Mouse (Mus musculus) liver, embryonic 15.5 days (tissue): ENCODE results near the gene Hoxa7. TPM values are rescaled to one million over a fixed set of nuclear protein-coding genes. Genes with fewer than 3 reads are reported as not detected.
A peak's percentile ranks its signal among the peaks of the same experiment; 100 is the strongest.

Experiments used
- ATAC-seq: fragments of 200-750 bp; cut with Nextera tagmentation; 2 replicates; pipeline ENCODE4 v1.8.0; 2017; ENCODE audit warnings: moderate number of reproducible peaks, mild to moderate bottlenecking, moderate library complexity; ENCODE audit not compliant: insufficient read depth
- H3K27ac ChIP-seq: fragments of 300-500 bp; sonication (generic); replicated peaks from 2 replicates; pipeline ENCODE4 v1.5.1; 2015; ENCODE audit warnings: mild to moderate bottlenecking, inconsistent platforms
- H3K27me3 ChIP-seq: fragments of 300-500 bp; sonication (generic); 2 replicates; pipeline ENCODE4 v1.6.1; 2015; ENCODE audit warnings: mild to moderate bottlenecking, inconsistent platforms
- H3K36me3 ChIP-seq: fragments of 300-500 bp; sonication (generic); replicated peaks from 2 replicates; pipeline ENCODE4 v1.6.1; 2015; ENCODE audit warnings: moderate library complexity, mild to moderate bottlenecking, inconsistent platforms
- H3K4me1 ChIP-seq: fragments of 300-500 bp; sonication (generic); replicated peaks from 2 replicates; pipeline ENCODE4 v1.6.1; 2015; ENCODE audit warnings: inconsistent platforms
- H3K4me2 ChIP-seq: fragments of 300-500 bp; sonication (generic); 2 replicates; pipeline ENCODE4 v1.6.1; 2015; ENCODE audit warnings: moderate library complexity, mild to moderate bottlenecking, inconsistent platforms
- H3K4me3 ChIP-seq: fragments of 300-500 bp; sonication (generic); replicated peaks from 2 replicates; pipeline ENCODE4 v1.5.1; 2015; ENCODE audit warnings: mild to moderate bottlenecking, inconsistent platforms
- H3K9ac ChIP-seq: fragments of 300-500 bp; sonication (generic); 2 replicates; pipeline ENCODE4 v1.6.1; 2015; ENCODE audit warnings: moderate library complexity, mild to moderate bottlenecking, inconsistent platforms
- H3K9me3 ChIP-seq: fragments of 300-500 bp; sonication (generic); replicated peaks from 2 replicates; pipeline ENCODE4 v1.6.1; 2016; ENCODE audit warnings: inconsistent platforms
- WGBS: fragments of 180-500 bp; shearing (Covaris S2); methylation state at CpG from one replicate; pipeline ENCODE4 v1.1.7; 2015; ENCODE audit warnings: mixed read lengths; ENCODE audit not compliant: insufficient replicate concordance; 5-methylcytosine and 5-hydroxymethylcytosine counted together
- polyA plus RNA-seq: library from polyadenylated mRNA; unstranded; fragments of >200 nt; fragmentation: Nextera tagmentation; extraction: Ambion mirVana; gene quantifications from 2 replicates; pipeline ENCODE4 v1.2.1, GENCODE M21; 2015

The Hoxa7 gene
- polyA plus RNA-seq, result 0.23 and 0.37 TPM in 2 replicates

DNA sequence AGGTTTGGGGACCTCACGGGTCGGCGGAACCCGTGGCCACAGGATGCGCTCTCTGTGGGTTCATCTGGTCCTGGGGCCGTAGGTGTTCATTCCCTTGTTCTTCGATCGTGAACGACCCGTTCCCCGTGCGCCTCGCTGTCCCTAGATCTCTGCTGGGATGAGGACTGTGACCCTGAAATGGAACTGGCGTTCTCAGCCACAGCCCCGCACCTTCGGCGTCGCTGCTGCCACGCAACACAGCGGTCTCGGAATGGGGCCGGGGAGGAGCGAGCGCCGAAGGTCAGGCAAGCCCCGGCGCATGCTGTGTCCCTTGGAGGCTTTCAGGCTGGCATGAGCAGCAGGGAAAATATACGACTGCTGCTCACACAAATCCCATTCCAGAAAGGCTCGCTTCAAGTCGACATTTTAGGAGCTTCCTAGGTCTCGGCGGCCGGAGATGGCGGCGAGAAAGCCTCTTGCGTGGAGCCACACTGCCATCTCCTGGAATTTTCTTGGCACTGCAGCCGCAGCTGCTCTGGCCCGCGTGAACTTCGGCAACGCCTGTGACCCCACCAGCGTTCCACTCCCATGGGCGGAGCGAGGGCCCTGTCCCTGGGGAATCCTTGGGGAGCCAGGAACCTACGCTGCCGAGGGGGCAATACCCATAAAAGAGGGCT is at the start of gene Hoxa7:
Gene Hoxa7, minus strand, starts transcription at position 518 of the 656 bp plus-strand sequence.
- no peak for ATAC-seq
- H3K9me3 ChIP-seq, result no peaks in the 10 kb centered on the region
- peak within 1 kb of the TSS; percentile 69 for H3K4me2 ChIP-seq
- H3K4me3 ChIP-seq, result peak within 1 kb of the TSS; percentile 51
- no peaks in the 10 kb centered on the region for H3K36me3 ChIP-seq
- H3K4me1 ChIP-seq, result peaks cover 19% of the 10 kb centered on the region; the same call in 1 of the 2 replicates
- under 1% methylated on average over 46 of the region's 46 CpGs for WGBS
- H3K9ac ChIP-seq, result no peak within 1 kb of the TSS
- no peak within 1 kb of the TSS for H3K27ac ChIP-seq
- H3K27me3 ChIP-seq, result peaks cover 100% of the 10 kb centered on the region

DNA sequence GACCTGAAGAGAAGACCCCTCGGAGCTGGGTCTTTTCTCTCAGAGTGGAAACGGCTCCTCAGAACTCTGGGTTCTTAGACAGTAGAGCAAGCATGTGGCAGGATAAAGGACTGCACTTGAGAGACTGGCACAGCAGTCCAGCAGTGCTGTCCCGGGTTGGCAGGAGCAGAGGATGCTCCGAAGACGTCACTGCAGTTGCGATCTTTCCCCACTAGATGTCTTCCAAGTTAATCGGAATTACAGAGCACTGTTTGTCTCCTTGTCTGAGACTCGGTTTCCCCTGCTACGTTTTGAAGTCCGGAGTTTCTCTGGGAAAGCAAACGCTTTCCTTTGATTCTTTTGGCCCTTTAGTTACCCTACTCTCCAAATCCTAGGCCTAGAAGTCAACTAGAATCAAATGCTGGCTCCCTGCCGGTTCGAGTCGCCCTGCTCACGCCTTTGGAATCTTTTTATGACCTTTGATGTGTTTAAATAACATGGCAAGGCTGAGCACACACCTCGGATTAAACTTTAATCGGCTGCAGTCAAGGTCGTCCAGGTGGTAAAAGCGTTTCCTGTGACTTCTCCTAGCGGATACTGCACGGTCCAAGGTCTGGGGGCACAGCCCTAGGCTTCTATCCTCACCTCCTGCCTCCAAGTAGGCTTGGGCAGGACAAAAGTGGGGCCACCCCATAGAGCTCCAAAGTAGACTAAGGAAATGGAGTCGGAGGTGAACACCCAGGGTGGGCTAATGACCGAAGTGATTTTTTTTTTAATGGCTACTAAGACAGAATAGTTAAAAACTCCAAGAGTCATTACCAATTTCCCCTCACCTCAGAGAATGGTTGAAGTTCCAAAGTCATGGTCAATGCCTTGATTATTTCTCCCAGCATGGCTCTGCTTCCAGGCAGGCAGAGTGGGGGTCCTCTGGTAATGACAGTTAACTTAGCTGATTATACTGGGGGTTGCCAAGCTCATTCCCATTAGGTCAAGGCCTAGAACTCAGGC is 49.1 kb upstream of the Hoxa7 start:
- H3K36me3 ChIP-seq, result no peaks in the 10 kb centered on the region
- H3K9ac ChIP-seq, result no peak overlapping the region
- no peaks in the 10 kb centered on the region for H3K4me1 ChIP-seq
- no peak for ATAC-seq
- H3K27ac ChIP-seq, result no peak overlapping the region
- WGBS, result 8% methylated on average over 23 of the region's 23 CpGs
- no peaks in the 10 kb centered on the region for H3K9me3 ChIP-seq
- no peak overlapping the region for H3K4me2 ChIP-seq
- no peak overlapping the region for H3K4me3 ChIP-seq
- peaks cover 97% of the 10 kb centered on the region for H3K27me3 ChIP-seq

DNA sequence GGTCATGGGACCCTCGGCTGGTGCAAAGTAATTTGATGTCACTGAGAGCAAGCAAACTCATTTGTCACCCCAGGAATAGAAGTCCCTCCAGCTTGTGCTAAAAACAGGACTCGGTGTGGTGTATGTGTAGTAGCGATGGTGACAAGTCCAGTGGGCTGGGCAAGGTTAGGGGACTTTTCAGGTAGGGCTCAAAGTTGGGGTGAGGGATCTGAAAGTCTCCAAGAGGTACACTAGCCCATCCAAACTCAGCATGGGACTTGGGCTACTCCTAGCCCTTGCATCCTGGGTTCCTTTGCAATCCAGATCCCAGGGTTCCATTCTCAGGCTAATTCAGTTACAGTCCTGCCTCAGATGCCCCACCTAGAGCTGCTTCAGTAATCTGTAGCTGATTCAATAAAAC is 47.1 kb upstream of the Hoxa7 start:
- H3K4me1 ChIP-seq, result no peaks in the 10 kb centered on the region
- no peaks in the 10 kb centered on the region for H3K36me3 ChIP-seq
- WGBS, result 10% methylated on average over 3 of the region's 3 CpGs
- no peak overlapping the region for H3K27ac ChIP-seq
- H3K4me3 ChIP-seq, result no peak overlapping the region
- H3K9ac ChIP-seq, result no peak overlapping the region
- H3K27me3 ChIP-seq, result peaks cover 97% of the 10 kb centered on the region
- no peaks in the 10 kb centered on the region for H3K9me3 ChIP-seq
- ATAC-seq, result no peak
- no peak overlapping the region for H3K4me2 ChIP-seq

DNA sequence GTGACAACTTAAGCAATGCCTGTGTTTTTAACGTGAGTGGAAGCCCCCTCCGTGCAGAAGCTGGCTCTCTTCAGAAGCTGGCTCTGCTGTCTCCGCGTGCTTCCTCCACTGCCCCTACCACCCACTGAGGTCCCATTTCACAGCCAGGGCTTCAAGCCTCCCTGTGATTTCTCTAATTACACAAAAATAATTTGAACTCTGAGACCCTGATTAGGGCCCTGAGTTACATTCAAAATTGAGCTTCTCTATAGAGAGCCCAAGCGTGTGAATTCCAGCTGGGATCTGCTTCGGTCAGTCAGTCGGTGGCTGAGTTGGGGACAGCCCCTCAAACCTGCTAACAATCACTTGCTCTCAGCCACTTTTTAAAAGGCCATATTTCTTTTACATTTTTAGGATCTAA is 46.7 kb upstream of the Hoxa7 start:
- Histone ChIP-seq H3K9ac (no peak overlapping the region), H3K27ac (no peak overlapping the region), H3K4me3 (no peak overlapping the region), H3K27me3 (peaks cover 97% of the 10 kb centered on the region), H3K36me3 (no peaks in the 10 kb centered on the region), H3K9me3 (no peaks in the 10 kb centered on the region), H3K4me1 (no peaks in the 10 kb centered on the region), H3K4me2 (no peak overlapping the region)
- no peak for ATAC-seq
- 13% methylated on average over 7 of the region's 7 CpGs for WGBS

- no peak for ATAC-seq
- peaks cover 97% of the 10 kb centered on the region for H3K27me3 ChIP-seq
- H3K27ac ChIP-seq, result no peak overlapping the region
- no peaks in the 10 kb centered on the region for H3K36me3 ChIP-seq
- 9% methylated on average over 3 of the region's 3 CpGs for WGBS
- no peak overlapping the region for H3K4me2 ChIP-seq
- H3K4me3 ChIP-seq, result no peak overlapping the region
- H3K9ac ChIP-seq, result no peak overlapping the region
- H3K4me1 ChIP-seq, result no peaks in the 10 kb centered on the region
- H3K9me3 ChIP-seq, result no peaks in the 10 kb centered on the region
Observed at GRCm38 (mm10) chr6:52267691-52268090, 46.0 kb upstream of the Hoxa7 start.

GRCm38 (mm10) chr6:52267221-52267620 is 45.6 kb upstream of the Hoxa7 start:
- H3K36me3 ChIP-seq, result no peaks in the 10 kb centered on the region
- WGBS, result 18% methylated on average over 5 of the region's 5 CpGs
- H3K4me1 ChIP-seq, result no peaks in the 10 kb centered on the region
- H3K27me3 ChIP-seq, result peaks cover 97% of the 10 kb centered on the region
- no peak overlapping the region for H3K4me2 ChIP-seq
- no peak for ATAC-seq
- H3K4me3 ChIP-seq, result no peak overlapping the region
- no peaks in the 10 kb centered on the region for H3K9me3 ChIP-seq
- no peak overlapping the region for H3K9ac ChIP-seq
- H3K27ac ChIP-seq, result no peak overlapping the region

GRCm38 (mm10) chr6:52266666-52266985 is 45.0 kb upstream of the Hoxa7 start:
- Histone ChIP-seq H3K4me3 (no peak overlapping the region), H3K9me3 (no peaks in the 10 kb centered on the region), H3K9ac (no peak overlapping the region), H3K27ac (no peak overlapping the region), H3K36me3 (no peaks in the 10 kb centered on the region), H3K27me3 (peaks cover 98% of the 10 kb centered on the region), H3K4me2 (no peak overlapping the region), H3K4me1 (no peaks in the 10 kb centered on the region)
- no peak for ATAC-seq
- WGBS, result 2% methylated on average over 9 of the region's 9 CpGs

GRCm38 (mm10) chr6:52265913-52266665 is 44.4 kb upstream of the Hoxa7 start:
- Histone ChIP-seq H3K9me3 (no peaks in the 10 kb centered on the region), H3K27me3 (peaks cover 98% of the 10 kb centered on the region), H3K4me1 (no peaks in the 10 kb centered on the region; the same call in 1 of the 2 replicates), H3K36me3 (no peaks in the 10 kb centered on the region), H3K27ac (no peak overlapping the region), H3K4me2 (no peak overlapping the region), H3K4me3 (no peak overlapping the region), H3K9ac (no peak overlapping the region)
- WGBS, result 2% methylated on average over 19 of the region's 19 CpGs
- no peak for ATAC-seq

GRCm38 (mm10) chr6:52265306-52265912 is 43.8 kb upstream of the Hoxa7 start:
- H3K9ac ChIP-seq, result no peak overlapping the region
- H3K4me2 ChIP-seq, result no peak overlapping the region
- ATAC-seq, result no peak
- H3K36me3 ChIP-seq, result no peaks in the 10 kb centered on the region
- H3K27me3 ChIP-seq, result peaks cover 98% of the 10 kb centered on the region
- no peak overlapping the region for H3K27ac ChIP-seq
- peaks cover 5% of the 10 kb centered on the region; the same call in 1 of the 2 replicates for H3K4me1 ChIP-seq
- 4% methylated on average over 18 of the region's 18 CpGs for WGBS
- no peaks in the 10 kb centered on the region for H3K9me3 ChIP-seq
- H3K4me3 ChIP-seq, result no peak overlapping the region

GRCm38 (mm10) chr6:52264106-52264790 is 42.6 kb upstream of the Hoxa7 start:
- Histone ChIP-seq H3K9ac (no peak overlapping the region), H3K9me3 (no peaks in the 10 kb centered on the region), H3K4me1 (peaks cover 5% of the 10 kb centered on the region; the same call in 1 of the 2 replicates), H3K36me3 (no peaks in the 10 kb centered on the region), H3K27me3 (peaks cover 98% of the 10 kb centered on the region), H3K27ac (no peak overlapping the region), H3K4me2 (no peak overlapping the region), H3K4me3 (no peak overlapping the region)
- no peak for ATAC-seq
- WGBS, result 3% methylated on average over 5 of the region's 5 CpGs
